Mouse (Mus musculus): ENCODE data around the gene Smu1.

Smu1 gene

GRCm38 (mm10) chr4:40757157-40757779 lies 455 bp downstream of the Smu1 start:
- no peak for DNase-seq (ENCODE audit: low spot score in 2 of 2)

- DNase-seq (ENCODE audit: low spot score in 2 of 2), result no peak
Measured at GRCm38 (mm10) chr4:40735351-40735750, 22.4 kb downstream of the Smu1 start.

- DNase-seq (ENCODE audit: low spot score in 2 of 2), result no peak
Measured at GRCm38 (mm10) chr4:40731262-40731661, 26.5 kb downstream of the Smu1 start.

GRCm38 (mm10) chr4:40727247-40727646 lies 30.5 kb downstream of the Smu1 start:
- DNase-seq (ENCODE audit: low spot score in 2 of 2), result no peak

GRCm38 (mm10) chr4:40725554-40725953 lies 32.2 kb downstream of the Smu1 start:
- DNase-seq (ENCODE audit: low spot score in 2 of 2), result no peak

GRCm38 (mm10) chr4:40725141-40725540 lies 32.6 kb downstream of the Smu1 start:
- DNase-seq (ENCODE audit: low spot score in 2 of 2), result no peak

GRCm38 (mm10) chr4:40722687-40723460 lies 34.8 kb downstream of the Smu1 start:
- DNase-seq (ENCODE audit: low spot score in 2 of 2), result peak; percentile 76 to 83

- peak; percentile 96 for DNase-seq (ENCODE audit: low spot score in 2 of 2)
Measured at GRCm38 (mm10) chr4:40722011-40722666, 35.6 kb downstream of the Smu1 start, which contains the start of gene Dnaja1. Gene Dnaja1, plus strand, starts transcription at chr4:40722150.

GRCm38 (mm10) chr4:40720910-40721309 lies 36.8 kb downstream of the Smu1 start:
- DNase-seq (ENCODE audit: low spot score in 2 of 2), result peak; percentile 60 to 73

- DNase-seq (ENCODE audit: low spot score in 2 of 2), result no peak
Measured at GRCm38 (mm10) chr4:40717141-40717540, 40.6 kb downstream of the Smu1 start.

GRCm38 (mm10) chr4:40703710-40704275 lies 53.9 kb downstream of the Smu1 start:
- no peak for DNase-seq (ENCODE audit: low spot score in 2 of 2)

GRCm38 (mm10) chr4:40702797-40703709 lies 54.7 kb downstream of the Smu1 start, which contains the start of gene Aptx:
Gene Aptx, minus strand, starts transcription at chr4:40703194.
- peak; percentile 96 to 97 for DNase-seq (ENCODE audit: low spot score in 2 of 2)

- no peak for DNase-seq (ENCODE audit: low spot score in 2 of 2)
Measured at GRCm38 (mm10) chr4:40701796-40702195, 55.9 kb downstream of the Smu1 start.

- DNase-seq (ENCODE audit: low spot score in 2 of 2), result no peak
Measured at GRCm38 (mm10) chr4:40700216-40700615, 57.5 kb downstream of the Smu1 start.

- no peak for DNase-seq (ENCODE audit: low spot score in 2 of 2)
Measured at GRCm38 (mm10) chr4:40697059-40697458, 60.7 kb downstream of the Smu1 start.

- DNase-seq (ENCODE audit: low spot score in 2 of 2), result no peak
Measured at GRCm38 (mm10) chr4:40691100-40691499, 66.6 kb downstream of the Smu1 start.
